Mouse (Mus musculus) heart, adult 2 months (tissue): ENCODE data around the gene Grin2c.

ENCODE experiments used
- CTCF ChIP-seq: fragments of 200-600 bp; IDR thresholded peaks from 2 replicates; pipeline ENCODE4 v1.8.1; 2022; ENCODE audit warnings: antibody characterized with exemption, mild to moderate bottlenecking, moderate library complexity
- EP300 ChIP-seq: fragments of 200-500 bp; IDR thresholded peaks from 2 replicates; pipeline ENCODE4 v1.6.1; 2011; ENCODE audit warnings: low read depth, low read length, control low read depth; ENCODE audit not compliant: insufficient read depth
- POLR2A ChIP-seq: fragments of 200-500 bp; IDR thresholded peaks from 2 replicates; pipeline ENCODE4 v1.6.1; 2011; ENCODE audit warnings: mild to moderate bottlenecking, low read depth, low read length, control low read depth; ENCODE audit not compliant: insufficient read depth

GRCm38 (mm10) chr11:115259134-115259533 is 7.9 kb downstream of the Grin2c start:
- no peak for TF ChIP-seq POLR2A
- no peak for TF ChIP-seq CTCF
- no peak for TF ChIP-seq EP300
